Mouse (Mus musculus): ENCODE measurements at regions not wholly inside any gene's neighbourhood (a gene's known extent, or its start where the extent isn't known, plus 50 kb on each side); places are given as distances from the start of the nearest gene placed in this dataset.

- TF ChIP-seq POLR2A (IDR thresholded peaks at IDR 0.05; ENCODE audit: extremely low read depth, insufficient read depth, low read length), result no peak
- no peak for TF ChIP-seq CTCF (IDR thresholded peaks at IDR 0.05; ENCODE audit: extremely low read depth, insufficient read depth, low read length)
Measured at GRCm38 (mm10) chr5:28526435-28526834, 59.4 kb upstream of the Shh start.
